Mouse (Mus musculus): ENCODE data around the gene Timm13. TPM values are rescaled to one million over a fixed set of nuclear protein-coding genes. Genes with fewer than 3 reads are reported as not detected.
A peak's percentile ranks its signal among the peaks of the same experiment; 100 is the strongest.

The Timm13 gene
- 100 to 1,000 TPM; 139 TPM for total RNA-seq (2021)

- peak; percentile 99 to 100 for DNase-seq (ENCODE audit: low spot score in 2 of 2)
- intact Hi-C loops (cut with DNase I): no loop called here
These were observed at the start of gene Timm13 for GRCm38 (mm10) chr10:80900318-80901247. Gene Timm13 (minus strand): TSS chr10:80900969.

DNA sequence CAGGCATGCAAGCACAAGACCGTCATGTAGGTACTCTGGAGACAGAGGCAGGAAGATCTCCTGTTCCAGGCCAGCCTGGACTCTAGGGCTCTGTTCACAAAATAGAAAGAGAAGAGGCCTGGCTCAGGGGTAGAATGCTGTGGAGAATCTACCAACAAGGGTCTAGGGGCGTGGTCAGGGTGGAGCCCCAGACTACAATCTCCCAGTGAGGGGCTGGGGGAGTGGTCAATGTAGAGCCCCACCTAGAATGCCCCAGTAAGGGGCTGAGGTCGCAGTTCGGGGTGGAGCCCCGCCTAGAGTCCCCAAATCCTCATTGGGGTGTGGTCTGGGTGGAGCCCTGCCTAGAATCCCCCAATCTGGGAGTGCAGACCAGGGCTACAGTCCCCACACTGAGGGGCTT is 49.5 kb upstream of the Timm13 start:
- intact Hi-C loops (cut with DNase I): no loop called here
- DNase-seq (ENCODE audit: low spot score in 2 of 2): no peak

DNA sequence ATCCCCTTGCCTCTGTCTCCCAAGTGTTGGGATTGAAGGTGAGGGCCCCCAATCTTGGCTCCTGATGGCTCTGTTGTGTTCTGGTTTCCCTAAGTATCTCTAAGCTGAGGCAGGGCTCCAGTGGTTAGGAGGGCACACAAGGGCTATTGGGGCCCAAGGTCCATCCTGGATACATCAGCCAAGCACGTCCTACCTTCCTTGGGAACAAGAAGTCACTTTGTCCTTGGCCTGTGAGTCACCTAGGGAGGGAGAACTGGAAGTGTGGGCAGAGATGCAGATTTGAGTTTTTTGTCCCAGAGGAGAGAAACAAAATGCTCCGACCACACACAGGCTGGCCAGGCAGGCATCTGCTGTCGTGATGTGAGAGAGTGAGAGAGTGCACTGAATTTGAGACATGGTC is 48.3 kb upstream of the Timm13 start:
- DNase-seq (ENCODE audit: low spot score in 2 of 2): no peak
- intact Hi-C loops (cut with DNase I): no loop called here

DNA sequence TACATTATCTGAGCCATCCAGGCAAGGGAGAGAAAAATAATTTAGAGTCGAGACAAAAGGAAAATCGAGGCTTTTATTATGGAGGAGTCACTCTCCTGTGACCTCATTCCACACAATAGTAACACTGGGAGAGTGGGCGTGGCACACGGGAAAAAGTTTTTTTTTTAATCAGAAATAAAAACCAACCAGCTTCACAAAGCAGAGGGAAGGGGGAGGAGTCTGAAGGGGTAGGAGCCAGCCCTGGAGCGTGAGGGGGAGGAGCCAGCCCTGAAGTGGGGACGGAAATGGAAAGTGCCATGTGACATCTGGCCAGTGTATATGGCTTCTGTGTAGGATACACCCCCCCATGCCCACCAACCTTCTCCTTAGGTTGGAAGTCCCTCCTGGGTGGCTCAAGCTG is 47.8 kb upstream of the Timm13 start:
- intact Hi-C loops (cut with DNase I): no loop called here
- DNase-seq (ENCODE audit: low spot score in 2 of 2): no peak

DNA sequence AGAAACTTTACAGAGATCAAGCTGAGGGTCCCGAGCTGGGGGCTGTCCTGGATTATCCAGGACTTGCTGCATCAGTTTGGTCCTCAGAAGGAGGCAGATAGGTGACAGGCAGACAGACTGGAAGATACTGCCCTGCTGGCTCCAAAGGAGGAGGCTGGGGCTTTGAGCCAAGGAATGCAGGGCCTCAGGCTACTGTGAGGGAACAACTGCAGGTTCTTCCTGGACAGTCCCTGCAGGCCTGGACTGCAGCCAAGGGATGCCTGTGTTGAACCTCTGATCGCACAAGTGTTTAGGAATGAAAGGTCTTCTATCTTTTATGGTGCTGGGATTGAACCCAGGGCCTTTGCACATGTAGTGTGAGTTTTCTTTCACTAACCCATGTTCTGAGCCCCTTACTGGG is 47.0 kb upstream of the Timm13 start:
- intact Hi-C loops (cut with DNase I): no loop called here
- no peak for DNase-seq (ENCODE audit: low spot score in 2 of 2)

GRCm38 (mm10) chr10:80946684-80947437 is 46.1 kb upstream of the Timm13 start:
- intact Hi-C loops (cut with DNase I): no loop called here

GRCm38 (mm10) chr10:80944231-80944630 is 43.5 kb upstream of the Timm13 start:
- intact Hi-C loops (cut with DNase I): no loop called here
- DNase-seq (ENCODE audit: low spot score in 2 of 2): no peak

More at GRCm38 (mm10) chr10:80946684-80947437, 46.1 kb upstream of the Timm13 start:
- no peak for DNase-seq (ENCODE audit: low spot score in 2 of 2)

DNA sequence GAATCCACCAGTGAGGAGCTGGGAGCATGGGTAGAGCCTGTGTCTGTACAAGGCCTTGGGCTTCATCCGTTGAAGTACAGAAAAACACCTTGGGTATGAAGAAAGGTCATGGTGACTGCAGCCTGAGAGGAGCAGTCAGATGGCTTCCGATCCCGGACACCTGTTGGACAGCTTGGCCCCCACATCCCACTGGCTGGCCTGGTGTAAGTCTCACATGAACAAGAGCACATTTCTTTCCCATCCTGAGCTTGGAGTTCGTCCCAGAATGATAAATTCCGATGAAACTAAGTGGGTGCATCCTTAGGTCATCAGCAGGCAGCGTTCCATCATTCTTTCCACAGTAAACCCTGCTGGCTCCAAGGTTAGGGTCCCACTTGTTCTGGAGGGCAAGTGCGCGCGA is 42.9 kb upstream of the Timm13 start:
- DNase-seq (ENCODE audit: low spot score in 2 of 2): no peak
- intact Hi-C loops (cut with DNase I): no loop called here

DNA sequence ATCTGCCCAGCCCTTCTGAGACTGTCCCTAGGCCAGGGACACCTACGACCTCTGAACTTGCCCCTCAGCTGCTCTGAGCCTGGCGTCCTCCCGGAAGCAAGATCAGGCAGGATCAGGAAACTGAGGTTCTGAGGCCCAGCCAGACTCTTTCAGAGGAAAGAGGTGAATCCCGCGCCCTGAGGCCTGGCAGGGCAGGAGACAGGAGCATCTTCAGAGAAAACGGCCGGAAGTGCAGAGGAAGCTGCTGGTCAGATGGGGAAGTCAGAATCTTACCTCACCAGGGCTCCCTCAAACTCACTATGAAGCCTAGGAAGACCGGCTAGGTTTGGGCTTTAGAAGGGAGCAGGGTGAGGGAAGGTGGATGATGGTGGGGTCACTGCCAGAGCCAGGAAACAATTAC is 42.1 kb upstream of the Timm13 start:
- no peak for DNase-seq (ENCODE audit: low spot score in 2 of 2)
- intact Hi-C loops (cut with DNase I): no loop called here

GRCm38 (mm10) chr10:80940988-80941347 is 40.2 kb upstream of the Timm13 start:
- DNase-seq (ENCODE audit: low spot score in 2 of 2): no peak
- intact Hi-C loops (cut with DNase I): no loop called here

DNA sequence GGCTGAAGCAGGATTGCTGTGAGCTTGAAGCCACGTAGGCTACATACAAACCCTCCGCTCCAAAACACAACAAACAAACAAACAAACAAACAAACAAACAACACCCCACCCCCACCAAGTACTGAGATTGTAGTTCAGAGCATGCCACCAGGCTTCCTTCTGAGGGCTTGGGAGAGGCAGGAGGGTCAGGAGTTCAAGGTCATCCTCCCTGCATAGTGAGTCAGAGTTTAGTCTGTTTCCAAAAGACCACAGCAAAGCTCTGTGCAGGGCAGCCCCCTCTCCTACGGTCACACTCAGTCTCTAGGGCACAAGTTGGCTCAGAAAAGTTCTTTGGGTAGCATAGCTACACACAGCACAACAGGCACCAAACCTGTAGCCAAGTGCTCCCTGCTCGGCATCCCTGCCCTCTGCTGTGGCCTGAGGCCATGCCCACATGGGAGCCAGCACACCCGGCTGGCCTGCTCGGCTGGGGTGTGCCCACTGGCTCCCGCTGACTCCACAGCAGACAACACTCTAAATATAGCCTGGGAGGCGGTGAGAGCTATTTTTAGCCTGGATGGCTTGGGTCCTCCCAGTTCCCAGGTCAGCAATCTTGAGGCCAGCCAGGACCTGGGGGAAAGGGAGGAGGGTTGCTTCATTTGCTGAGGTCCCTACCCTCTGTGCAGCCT is 39.7 kb upstream of the Timm13 start:
- DNase-seq (ENCODE audit: low spot score in 2 of 2): no peak
- intact Hi-C loops (cut with DNase I): no loop called here

GRCm38 (mm10) chr10:80939671-80940070 is 38.9 kb upstream of the Timm13 start:
- peak; percentile 77 to 86 for DNase-seq (ENCODE audit: low spot score in 2 of 2)
- intact Hi-C loops (cut with DNase I): no loop called here

- intact Hi-C loops (cut with DNase I): no loop called here
- no peak for DNase-seq (ENCODE audit: low spot score in 2 of 2)
These were observed 38.2 kb upstream of the Timm13 start for GRCm38 (mm10) chr10:80938831-80939550.

- intact Hi-C loops (cut with DNase I): no loop called here
- no peak for DNase-seq (ENCODE audit: low spot score in 2 of 2)
These were observed 36.9 kb upstream of the Timm13 start for GRCm38 (mm10) chr10:80937646-80938045.

- DNase-seq (ENCODE audit: low spot score in 2 of 2): no peak
- intact Hi-C loops (cut with DNase I): no loop called here
These were observed 36.0 kb upstream of the Timm13 start for GRCm38 (mm10) chr10:80936810-80937164.

DNA sequence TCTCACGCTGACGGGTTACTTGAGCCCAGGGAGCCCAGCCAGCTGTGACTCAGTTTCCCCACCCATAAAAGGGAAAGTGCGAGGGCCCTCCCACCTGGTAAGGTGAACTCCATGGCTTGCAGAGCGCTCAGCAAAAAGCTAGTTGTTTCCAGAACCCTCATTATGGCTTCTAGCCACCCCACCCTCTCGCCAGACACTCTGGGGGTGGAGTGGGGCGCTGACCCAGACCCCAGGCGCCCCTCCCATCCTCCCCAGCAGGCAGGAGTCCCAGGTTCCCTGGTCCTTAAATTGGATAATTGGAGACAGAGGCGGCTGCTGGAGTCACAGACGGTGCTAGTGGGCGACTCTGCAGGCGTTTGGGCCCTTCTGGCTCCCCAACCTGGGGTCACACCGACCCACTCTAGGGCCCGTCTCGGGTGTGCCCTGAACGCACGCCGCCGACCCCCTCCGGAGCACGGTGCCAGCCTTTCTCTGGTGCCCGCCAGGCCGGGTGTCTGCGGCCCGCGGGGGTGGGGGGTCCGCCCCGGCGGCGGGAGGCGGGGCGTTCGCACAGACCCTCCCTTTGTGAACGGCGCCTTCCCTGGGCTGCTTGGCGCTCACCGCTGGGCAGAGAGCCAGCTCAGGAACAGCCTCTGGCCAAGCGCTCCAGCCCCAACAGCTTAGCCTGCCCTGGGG is 35.5 kb upstream of the Timm13 start:
- intact Hi-C loops (cut with DNase I): no loop called here
- peak in 1 of 2 experiments; percentile 27 for DNase-seq (ENCODE audit: low spot score in 2 of 2)

GRCm38 (mm10) chr10:80935698-80936097 is 34.9 kb upstream of the Timm13 start:
- intact Hi-C loops (cut with DNase I): no loop called here
- no peak for DNase-seq (ENCODE audit: low spot score in 2 of 2)

DNA sequence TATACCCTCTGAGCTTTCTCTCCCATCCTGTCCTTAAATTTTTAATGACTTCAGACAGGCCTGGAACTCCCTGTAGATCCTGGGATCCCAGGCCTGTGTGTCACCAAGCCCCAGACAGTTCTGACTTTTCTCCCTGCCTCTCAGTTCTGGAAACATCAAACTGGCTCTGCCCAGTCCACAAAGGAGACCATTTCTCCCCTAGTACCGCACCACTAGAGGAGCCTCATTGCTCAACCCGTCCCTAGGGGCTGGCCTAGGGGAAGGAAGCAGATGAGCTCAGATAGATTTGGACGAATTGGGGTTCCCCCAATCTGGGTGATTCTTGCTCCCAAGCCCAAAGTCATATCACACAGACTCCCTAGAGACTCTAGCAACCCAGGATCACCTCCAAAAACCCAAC is 34.5 kb upstream of the Timm13 start:
- DNase-seq (ENCODE audit: low spot score in 2 of 2): no peak
- intact Hi-C loops (cut with DNase I): no loop called here

Measured in left cerebral cortex, postnatal 25 days (tissue).